Mouse (Mus musculus): ENCODE data around the gene Slc36a3.

GRCm38 (mm10) chr11:55133204-55133603 lies 18.3 kb downstream of the Slc36a3 start:
- no peak for TF ChIP-seq ZC3H11A (IDR thresholded peaks at IDR 0.05; ENCODE audit: borderline replicate concordance, low read depth, low read length)
- no peak for TF ChIP-seq ZNF384 (IDR thresholded peaks at IDR 0.05; ENCODE audit: low read depth, low read length)
- TF ChIP-seq HCFC1 (IDR thresholded peaks at IDR 0.05; ENCODE audit: borderline replicate concordance, insufficient read depth, low read length) = no peak

Data from ES-E14 (cell line).